In the genomic region with DNA sequence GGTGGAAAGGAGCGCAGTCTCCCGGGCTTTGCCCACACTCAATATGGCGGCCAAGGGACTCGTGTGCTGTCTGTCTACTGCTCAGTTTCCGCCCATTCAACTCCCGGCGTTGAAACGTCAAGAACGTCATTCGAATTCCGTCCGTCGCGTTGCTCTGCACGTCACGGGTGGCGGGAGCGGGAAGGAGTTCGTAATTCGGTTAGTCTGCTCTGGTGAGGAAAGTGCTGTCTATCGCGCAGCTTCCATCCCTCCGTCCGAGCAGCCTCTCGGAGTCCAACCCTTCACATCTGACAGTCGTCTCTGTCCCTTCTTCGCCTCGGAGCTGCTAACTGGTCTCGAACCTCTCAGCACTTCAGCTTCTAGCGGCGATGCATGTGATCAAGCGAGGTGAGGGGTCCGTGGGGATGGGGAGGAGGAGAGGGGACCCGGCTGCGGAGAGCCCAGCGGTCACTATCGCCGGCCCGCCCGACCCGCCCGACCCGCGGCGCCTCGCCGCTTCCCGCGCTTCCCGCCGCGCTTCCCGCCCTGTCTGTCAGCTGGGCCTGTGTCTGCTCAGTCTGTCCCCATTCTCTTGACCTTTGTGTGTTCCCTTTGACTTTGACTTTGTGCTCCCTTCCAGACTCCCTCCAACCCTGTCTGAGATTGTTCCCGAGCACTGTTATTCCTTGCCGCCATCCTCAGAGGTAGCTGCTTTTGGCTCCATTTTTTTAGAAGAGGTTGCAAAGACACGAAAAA, we compare ENCODE assay signal across 8 mouse cellular contexts. TPM values are rescaled to one million over a fixed set of nuclear protein-coding genes. Genes with fewer than 3 reads are reported as not detected.
DNase-seq lines count a peak whose midpoint lies in the region; ATAC-seq and TF ChIP-seq lines count a peak whose summit lies in the region.

Rrm1 (plus strand) TSS at position 39 of the 735 bp plus-strand sequence.

- H3K4me2 ChIP-seq in kidney, embryonic 14.5 days (replicated peaks; ENCODE audit: low read depth, low read length): peak within 1 kb of the TSS; percentile 64
- H3K4me2 ChIP-seq in limb, embryonic 15.5 days: peak within 1 kb of the TSS; percentile 64

- WGBS in kidney, embryonic 14.5 days: under 1% methylated on average over 54 of the region's 56 CpGs
- under 1% methylated on average over 54 of the region's 56 CpGs for WGBS in limb, embryonic 15.5 days

- 0 out of 2 replicates have a peak, but pooled peaks have one; percentile 19 for TF ChIP-seq CTCF in bone marrow macrophage, adult 2 months (IDR thresholded peaks at IDR 0.05; ENCODE audit: low read depth, low read length)
- TF ChIP-seq CTCF in embryonic fibroblast, embryonic 13.5 days (IDR thresholded peaks at IDR 0.05; ENCODE audit: borderline replicate concordance, insufficient read depth, low read length): no peak

- peaks cover 27% of the 10 kb centered on the region for H3K36me3 ChIP-seq in kidney, embryonic 14.5 days (ENCODE audit: control insufficient read depth, insufficient read depth, low read length)
- peaks cover 18% of the 10 kb centered on the region for H3K36me3 ChIP-seq in limb, embryonic 15.5 days

- H3K4me1 ChIP-seq in bone marrow macrophage, adult 2 months (ENCODE audit: control insufficient read depth, insufficient read depth, low read length): peaks cover 8% of the 10 kb centered on the region
- peaks cover 2% of the 10 kb centered on the region; the same call in 1 of the 2 replicates for H3K4me1 ChIP-seq in embryonic fibroblast, embryonic 13.5 days (ENCODE audit: control insufficient read depth, insufficient read depth, low read length)
- H3K4me1 ChIP-seq in kidney, embryonic 14.5 days (ENCODE audit: control insufficient read depth, insufficient read depth, low read length): peaks cover 6% of the 10 kb centered on the region; the same call in 1 of the 2 replicates
- H3K4me1 ChIP-seq in limb, embryonic 15.5 days: peaks cover 23% of the 10 kb centered on the region; the same call in 1 of the 2 replicates

- ATAC-seq in kidney, embryonic 14.5 days (ENCODE audit: low FRiP score, low TSS enrichment): peak; percentile 99
- ATAC-seq in limb, embryonic 15.5 days (ENCODE audit: insufficient number of reproducible peaks, low FRiP score, low TSS enrichment, low read depth): peak; percentile 96

- H3K27ac ChIP-seq in bone marrow macrophage, adult 2 months (ENCODE audit: insufficient read depth, low read depth, low read length): peak within 1 kb of the TSS; percentile 73
- peak within 1 kb of the TSS; percentile 62 for H3K27ac ChIP-seq in embryonic fibroblast, embryonic 13.5 days (ENCODE audit: insufficient read depth, low read length)
- H3K27ac ChIP-seq in kidney, embryonic 14.5 days (ENCODE audit: low read depth, low read length): peak within 1 kb of the TSS; percentile 91
- H3K27ac ChIP-seq in limb, embryonic 15.5 days: peak within 1 kb of the TSS; percentile 88

- peak within 1 kb of the TSS; percentile 90 for H3K9ac ChIP-seq in kidney, embryonic 14.5 days (ENCODE audit: low read depth, low read length)
- H3K9ac ChIP-seq in limb, embryonic 15.5 days: peak within 1 kb of the TSS; percentile 84

- peak; percentile 97 for DNase-seq in A20 (ENCODE audit: low read depth, low spot score)
- DNase-seq in heart, adult 9 months (ENCODE audit: low spot score in 2 of 2): peak; percentile 93 to 95
- DNase-seq in monocyte, adult 2 months (ENCODE audit: low read depth in 1 of 2, low spot score in 2 of 2): peak; percentile 87 to 92
- peak; percentile 93 to 96 for DNase-seq in spleen, postnatal 36 days (ENCODE audit: low spot score in 2 of 2)

- TF ChIP-seq POLR2A in bone marrow macrophage, adult 2 months (IDR thresholded peaks at IDR 0.05; ENCODE audit: borderline replicate concordance, low read depth, low read length): no peak
- peak; percentile 83 for TF ChIP-seq POLR2A in embryonic fibroblast, embryonic 13.5 days (IDR thresholded peaks at IDR 0.05; ENCODE audit: low read depth, low read length)

- H3K27me3 ChIP-seq in kidney, embryonic 14.5 days (ENCODE audit: control insufficient read depth, insufficient read depth, low read length): no peaks in the 10 kb centered on the region
- no peaks in the 10 kb centered on the region for H3K27me3 ChIP-seq in limb, embryonic 15.5 days

- peak within 1 kb of the TSS; percentile 99 for H3K4me3 ChIP-seq in bone marrow macrophage, adult 2 months (ENCODE audit: insufficient read depth, low read length)
- H3K4me3 ChIP-seq in embryonic fibroblast, embryonic 13.5 days (ENCODE audit: insufficient read depth, low read length): peak within 1 kb of the TSS; percentile 81
- peak within 1 kb of the TSS; percentile 81 for H3K4me3 ChIP-seq in kidney, embryonic 14.5 days (ENCODE audit: low read length)
- peak within 1 kb of the TSS; percentile 77 for H3K4me3 ChIP-seq in limb, embryonic 15.5 days

- no peaks in the 10 kb centered on the region for H3K9me3 ChIP-seq in kidney, embryonic 14.5 days (ENCODE audit: control insufficient read depth, low read length)
- H3K9me3 ChIP-seq in limb, embryonic 15.5 days: no peaks in the 10 kb centered on the region

RNA-seq across cellular contexts. Expression of gene Rrm1, which starts in this region (rescaled TPM):
- polyA plus RNA-seq in bone marrow macrophage, adult 2 months (2012; ENCODE audit: insufficient read depth, insufficient read length, missing spikeins): 78.4 and 85.5 TPM in 2 replicates
- 167 and 222 TPM in 2 replicates for polyA plus RNA-seq in embryonic fibroblast, embryonic 13.5 days (2011; ENCODE audit: insufficient read length, low read depth, missing spikeins)
- polyA plus RNA-seq in kidney, embryonic 14.5 days (2014; fragmentation: Nextera tagmentation; extraction: Ambion mirVana): 159 and 198 TPM in 2 replicates
- polyA plus RNA-seq in limb, embryonic 15.5 days (2015; fragmentation: Nextera tagmentation; extraction: Ambion mirVana): 120 and 122 TPM in 2 replicates

Comparison
In these comparisons a context has a peak if more than half of its experiments do, and no peak if none do; other contexts are left out.
1. Peak in every context shown above with its lines: DNase-seq, ATAC-seq, H3K4me3 ChIP-seq and H3K27ac ChIP-seq.